Mouse (Mus musculus) cerebellum, adult 2 months (tissue): ENCODE measurements around the gene Snw1.

Experiments used
- CTCF ChIP-seq: fragments of 200-500 bp; IDR thresholded peaks from 2 replicates; pipeline ENCODE4 v1.5.1; 2011; ENCODE audit warnings: low read depth, mild to moderate bottlenecking, control low read depth, low read length, moderate library complexity, borderline replicate concordance; ENCODE audit not compliant: insufficient read depth
- POLR2A ChIP-seq: fragments of 200-500 bp; IDR thresholded peaks from 2 replicates; pipeline ENCODE4 v1.6.1; 2011; ENCODE audit warnings: low read length, control low read depth, borderline replicate concordance; ENCODE audit not compliant: insufficient read depth

GRCm38 (mm10) chr12:87419974-87420485 lies 52.0 kb downstream of the Snw1 start:
- TF ChIP-seq POLR2A (no peak), CTCF (no peak)
